Mouse (Mus musculus): ENCODE measurements around the gene Hmcn1. TPM values are rescaled to one million over a fixed set of nuclear protein-coding genes. Genes with fewer than 3 reads are reported as not detected.
A peak's percentile ranks its signal among the peaks of the same experiment; 100 is the strongest.

Gene Hmcn1
- polyA plus RNA-seq, 1 experiment from 2014 or later: 13.5 TPM

DNA sequence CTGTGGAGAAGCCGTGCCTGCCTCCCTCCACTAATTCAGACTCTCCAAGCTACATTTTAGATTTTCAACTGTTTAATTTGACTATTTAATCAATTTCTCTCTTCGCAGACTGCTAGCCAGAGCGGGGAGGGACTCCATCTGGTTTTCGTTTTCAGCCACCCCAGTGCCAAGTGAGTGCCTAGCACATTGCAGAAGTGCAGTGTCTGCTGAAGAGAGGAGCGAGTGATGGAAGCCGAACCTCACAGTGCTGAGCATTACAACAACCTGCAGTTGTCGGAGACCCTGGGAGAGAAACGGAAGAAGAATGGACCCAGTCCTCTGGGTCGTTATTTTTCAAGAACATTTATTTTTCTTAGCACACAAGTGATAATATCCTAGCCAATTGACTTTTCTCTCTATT is 59.6 kb downstream of the Hmcn1 start:
- H3K27me3 ChIP-seq (ENCODE audit: control insufficient read depth, insufficient read depth, low read length): no peaks in the 10 kb centered on the region
- H3K36me3 ChIP-seq (ENCODE audit: control insufficient read depth, insufficient read depth, low read length): no peaks in the 10 kb centered on the region
- H3K9me3 ChIP-seq (ENCODE audit: control insufficient read depth, low read length): no peaks in the 10 kb centered on the region
- no peak overlapping the region for H3K4me2 ChIP-seq (replicated peaks; ENCODE audit: low read depth, low read length)
- 68% methylated on average over 9 of the region's 9 CpGs for WGBS
- no peak overlapping the region for H3K9ac ChIP-seq (ENCODE audit: low read depth, low read length)
- H3K27ac ChIP-seq (ENCODE audit: low read depth, low read length): no peak overlapping the region
- DNase-seq (ENCODE audit: low spot score) (peak; percentile 19), ATAC-seq (ENCODE audit: low FRiP score) (no peak)
- no peaks in the 10 kb centered on the region for H3K4me1 ChIP-seq (replicated peaks; ENCODE audit: control insufficient read depth, insufficient read depth, low read length)
- no peak overlapping the region for H3K4me3 ChIP-seq (ENCODE audit: low read depth, low read length)

DNA sequence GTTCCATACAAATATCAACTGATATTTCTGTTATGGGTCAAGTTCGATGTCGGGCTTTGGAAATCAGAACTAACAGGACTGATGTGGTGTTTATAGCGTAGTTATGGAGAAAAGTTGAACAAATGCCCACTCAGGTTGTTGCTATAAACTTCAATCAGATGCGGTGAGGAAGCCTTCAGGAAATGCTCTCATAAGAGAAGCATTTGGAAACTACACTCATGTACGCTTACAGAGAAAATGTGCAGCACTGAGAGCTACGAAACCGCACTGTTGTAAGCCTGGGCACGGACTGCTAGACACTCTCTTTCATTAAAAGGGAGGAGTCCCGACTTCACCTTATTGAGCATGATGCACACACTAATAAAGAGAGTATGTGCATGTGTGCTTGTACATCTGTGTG is 72.4 kb downstream of the Hmcn1 start:
- Histone ChIP-seq H3K27ac (ENCODE audit: low read depth, low read length) (no peak overlapping the region), H3K36me3 (ENCODE audit: control insufficient read depth, insufficient read depth, low read length) (no peaks in the 10 kb centered on the region), H3K27me3 (ENCODE audit: control insufficient read depth, insufficient read depth, low read length) (no peaks in the 10 kb centered on the region), H3K4me3 (ENCODE audit: low read depth, low read length) (no peak overlapping the region), H3K4me2 (replicated peaks; ENCODE audit: low read depth, low read length) (no peak overlapping the region), H3K9me3 (ENCODE audit: control insufficient read depth, low read length) (no peaks in the 10 kb centered on the region), H3K9ac (ENCODE audit: low read depth, low read length) (no peak overlapping the region), H3K4me1 (replicated peaks; ENCODE audit: control insufficient read depth, insufficient read depth, low read length) (no peaks in the 10 kb centered on the region)
- no peak for ATAC-seq (ENCODE audit: low FRiP score)
- 88% methylated on average over 9 of the region's 9 CpGs for WGBS
- DNase-seq (ENCODE audit: low spot score): no peak

DNA sequence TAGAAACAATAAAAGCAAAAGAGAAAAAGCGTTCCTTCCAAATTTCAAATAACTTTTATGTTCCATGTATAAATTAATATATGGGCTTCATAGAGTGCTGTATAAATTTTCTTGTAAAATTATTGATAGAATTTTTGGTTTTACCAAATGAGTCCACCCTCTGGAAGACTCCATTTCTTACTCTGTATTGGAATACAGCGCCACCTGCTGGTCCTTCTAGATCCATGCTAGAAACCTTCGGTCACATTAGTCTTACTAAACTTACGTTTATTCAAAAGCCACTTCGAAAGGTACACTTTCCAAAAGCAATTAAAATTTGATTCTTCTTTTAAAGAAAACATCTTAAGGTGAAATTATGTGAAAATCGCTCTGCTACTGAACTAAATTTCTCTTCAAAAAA is 73.0 kb downstream of the Hmcn1 start:
- no peaks in the 10 kb centered on the region for H3K27me3 ChIP-seq (ENCODE audit: control insufficient read depth, insufficient read depth, low read length)
- ATAC-seq (ENCODE audit: low FRiP score) (no peak), DNase-seq (ENCODE audit: low spot score) (peak; percentile 73)
- H3K36me3 ChIP-seq (ENCODE audit: control insufficient read depth, insufficient read depth, low read length): no peaks in the 10 kb centered on the region
- H3K9me3 ChIP-seq (ENCODE audit: control insufficient read depth, low read length): no peaks in the 10 kb centered on the region
- no peaks in the 10 kb centered on the region for H3K4me1 ChIP-seq (replicated peaks; ENCODE audit: control insufficient read depth, insufficient read depth, low read length)
- H3K27ac ChIP-seq (ENCODE audit: low read depth, low read length): no peak overlapping the region
- H3K4me3 ChIP-seq (ENCODE audit: low read depth, low read length): no peak overlapping the region
- no peak overlapping the region for H3K9ac ChIP-seq (ENCODE audit: low read depth, low read length)
- no peak overlapping the region for H3K4me2 ChIP-seq (replicated peaks; ENCODE audit: low read depth, low read length)
- WGBS: 53% methylated on average over 6 of the region's 6 CpGs

DNA sequence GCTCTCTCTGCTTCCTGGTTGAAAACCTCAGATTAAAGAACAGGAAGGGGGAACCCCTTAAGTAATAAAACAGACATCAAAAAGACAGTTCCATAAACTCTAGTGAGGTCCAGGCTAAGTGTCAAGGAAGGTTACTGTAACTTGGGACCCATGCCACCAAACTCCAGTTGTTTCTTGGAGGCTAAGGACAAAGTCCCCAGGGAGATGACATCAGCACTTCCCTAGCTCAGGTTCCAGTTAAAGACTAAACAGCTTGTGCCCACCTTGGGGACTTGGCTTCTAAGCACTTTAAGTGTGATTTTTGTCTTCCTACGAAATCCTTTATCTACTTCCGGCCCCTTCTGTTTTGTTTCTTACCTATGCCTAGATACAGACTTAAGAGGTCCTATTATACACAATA is 78.3 kb downstream of the Hmcn1 start:
- no peak overlapping the region for H3K27ac ChIP-seq (ENCODE audit: low read depth, low read length)
- no peaks in the 10 kb centered on the region for H3K4me1 ChIP-seq (replicated peaks; ENCODE audit: control insufficient read depth, insufficient read depth, low read length)
- H3K4me3 ChIP-seq (ENCODE audit: low read depth, low read length): no peak overlapping the region
- H3K9me3 ChIP-seq (ENCODE audit: control insufficient read depth, low read length): no peaks in the 10 kb centered on the region
- DNase-seq (ENCODE audit: low spot score) (no peak), ATAC-seq (ENCODE audit: low FRiP score) (no peak)
- no peak overlapping the region for H3K4me2 ChIP-seq (replicated peaks; ENCODE audit: low read depth, low read length)
- 81% methylated on average over 2 of the region's 2 CpGs for WGBS
- no peaks in the 10 kb centered on the region for H3K36me3 ChIP-seq (ENCODE audit: control insufficient read depth, insufficient read depth, low read length)
- no peaks in the 10 kb centered on the region for H3K27me3 ChIP-seq (ENCODE audit: control insufficient read depth, insufficient read depth, low read length)
- H3K9ac ChIP-seq (ENCODE audit: low read depth, low read length): no peak overlapping the region

DNA sequence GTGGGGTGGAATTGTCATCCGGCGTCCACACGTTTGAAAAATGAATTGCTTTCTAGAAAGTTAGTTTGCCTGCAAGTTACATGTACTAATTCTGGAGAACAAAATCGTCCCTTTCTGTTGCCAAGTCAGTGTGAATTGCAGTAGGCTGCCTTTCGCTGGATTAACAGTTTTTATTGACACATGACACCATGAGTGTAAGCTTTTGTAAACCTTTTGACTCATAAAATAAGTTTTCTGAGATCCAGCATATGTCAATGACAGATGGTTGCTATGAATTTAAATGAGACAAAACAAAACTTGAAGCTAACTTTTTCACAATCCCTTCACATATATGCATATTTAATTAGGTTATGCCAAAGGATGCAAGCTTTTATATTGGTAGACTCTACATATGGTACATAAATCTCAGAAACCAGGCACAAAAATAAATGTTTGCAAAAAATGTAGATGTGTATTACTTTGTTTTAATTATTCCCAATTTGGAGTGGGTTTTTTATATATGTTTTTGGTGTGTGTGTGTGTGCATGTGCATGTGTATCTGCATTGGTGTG is 79.6 kb downstream of the Hmcn1 start:
- H3K9ac ChIP-seq (ENCODE audit: low read depth, low read length): no peak overlapping the region
- H3K4me3 ChIP-seq (ENCODE audit: low read depth, low read length): no peak overlapping the region
- no peaks in the 10 kb centered on the region for H3K4me1 ChIP-seq (replicated peaks; ENCODE audit: control insufficient read depth, insufficient read depth, low read length)
- ATAC-seq (ENCODE audit: low FRiP score) (no peak), DNase-seq (ENCODE audit: low spot score) (no peak)
- no peaks in the 10 kb centered on the region for H3K9me3 ChIP-seq (ENCODE audit: control insufficient read depth, low read length)
- no peaks in the 10 kb centered on the region for H3K27me3 ChIP-seq (ENCODE audit: control insufficient read depth, insufficient read depth, low read length)
- no peak overlapping the region for H3K27ac ChIP-seq (ENCODE audit: low read depth, low read length)
- WGBS: 82% methylated on average over 5 of the region's 5 CpGs
- H3K4me2 ChIP-seq (replicated peaks; ENCODE audit: low read depth, low read length): no peak overlapping the region
- H3K36me3 ChIP-seq (ENCODE audit: control insufficient read depth, insufficient read depth, low read length): no peaks in the 10 kb centered on the region

DNA sequence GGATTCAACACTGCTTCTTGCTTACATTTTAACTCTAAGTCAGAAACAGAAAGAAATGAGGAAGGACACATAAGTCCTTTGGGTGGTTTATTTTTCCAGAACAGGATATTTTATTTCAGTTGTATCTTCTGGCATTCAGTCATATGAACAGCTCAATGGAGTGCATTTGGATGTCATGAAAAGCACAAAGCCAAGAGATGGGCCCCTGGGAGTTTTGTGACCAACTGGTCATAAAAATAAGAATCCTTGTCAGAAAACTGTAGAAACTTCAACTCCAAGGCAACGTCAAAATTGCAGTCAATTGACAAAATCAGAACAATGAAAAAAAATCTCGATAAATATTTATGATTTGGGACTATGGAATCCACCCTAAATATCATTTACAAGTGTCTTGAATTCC is 83.6 kb downstream of the Hmcn1 start:
- no peak overlapping the region for H3K9ac ChIP-seq (ENCODE audit: low read depth, low read length)
- no peak overlapping the region for H3K4me2 ChIP-seq (replicated peaks; ENCODE audit: low read depth, low read length)
- no peak overlapping the region for H3K4me3 ChIP-seq (ENCODE audit: low read depth, low read length)
- no peaks in the 10 kb centered on the region for H3K27me3 ChIP-seq (ENCODE audit: control insufficient read depth, insufficient read depth, low read length)
- DNase-seq (ENCODE audit: low spot score) (no peak), ATAC-seq (ENCODE audit: low FRiP score) (no peak)
- 92% methylated on average over 2 of the region's 2 CpGs for WGBS
- no peak overlapping the region for H3K27ac ChIP-seq (ENCODE audit: low read depth, low read length)
- H3K36me3 ChIP-seq (ENCODE audit: control insufficient read depth, insufficient read depth, low read length): no peaks in the 10 kb centered on the region
- H3K9me3 ChIP-seq (ENCODE audit: control insufficient read depth, low read length): no peaks in the 10 kb centered on the region
- no peaks in the 10 kb centered on the region for H3K4me1 ChIP-seq (replicated peaks; ENCODE audit: control insufficient read depth, insufficient read depth, low read length)

DNA sequence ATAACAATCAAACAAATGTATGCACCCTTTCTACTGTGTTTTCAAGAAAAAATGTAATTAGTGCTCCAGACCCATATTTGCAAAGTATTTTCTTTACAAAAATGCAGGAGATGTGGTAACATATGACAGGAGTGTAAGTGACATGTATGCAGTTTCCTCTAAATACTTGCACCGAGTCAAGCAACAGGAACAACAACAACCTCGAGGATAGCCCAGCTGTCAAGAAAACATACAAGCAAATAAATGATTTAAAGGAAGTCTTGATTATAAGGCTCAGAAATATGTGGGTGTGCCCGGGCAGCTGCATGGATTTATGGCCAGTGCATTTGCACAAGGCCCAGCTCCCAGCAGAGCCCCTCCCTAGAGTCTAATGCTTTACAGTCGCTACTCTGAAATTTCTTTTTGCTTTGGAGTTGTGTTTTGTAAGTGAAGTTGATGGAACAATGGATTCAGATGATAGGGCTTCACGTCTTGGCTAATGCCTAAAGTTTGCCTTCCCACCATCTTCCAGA is 99.5 kb downstream of the Hmcn1 start:
- H3K9me3 ChIP-seq (ENCODE audit: control insufficient read depth, low read length): no peaks in the 10 kb centered on the region
- no peaks in the 10 kb centered on the region for H3K27me3 ChIP-seq (ENCODE audit: control insufficient read depth, insufficient read depth, low read length)
- H3K4me3 ChIP-seq (ENCODE audit: low read depth, low read length): no peak overlapping the region
- no peaks in the 10 kb centered on the region for H3K4me1 ChIP-seq (replicated peaks; ENCODE audit: control insufficient read depth, insufficient read depth, low read length)
- no peak overlapping the region for H3K4me2 ChIP-seq (replicated peaks; ENCODE audit: low read depth, low read length)
- H3K27ac ChIP-seq (ENCODE audit: low read depth, low read length): no peak overlapping the region
- no peak for DNase-seq (ENCODE audit: low spot score)
- no peak for ATAC-seq (ENCODE audit: low FRiP score)
- no peak overlapping the region for H3K9ac ChIP-seq (ENCODE audit: low read depth, low read length)
- H3K36me3 ChIP-seq (ENCODE audit: control insufficient read depth, insufficient read depth, low read length): no peaks in the 10 kb centered on the region
- 88% methylated on average over 5 of the region's 5 CpGs for WGBS

DNA sequence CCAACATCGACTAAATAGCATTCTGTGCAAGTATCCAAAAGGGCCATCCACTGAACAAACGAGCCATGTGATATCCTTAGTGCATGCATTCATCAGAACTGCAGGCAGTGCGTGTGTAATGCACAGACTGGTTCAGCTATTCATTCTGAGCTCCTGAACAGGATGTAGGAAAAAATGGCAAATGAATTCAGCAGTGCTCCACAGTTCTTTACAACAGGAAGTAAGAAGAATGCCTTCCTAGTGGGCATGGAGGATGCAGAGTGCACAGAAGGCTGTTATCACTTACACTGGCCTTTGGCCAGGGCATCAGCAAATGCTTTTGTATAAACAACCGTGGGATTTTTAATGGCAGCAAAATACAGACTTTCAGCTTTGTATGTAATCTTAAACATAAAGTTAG is 103.2 kb downstream of the Hmcn1 start:
- Histone ChIP-seq H3K9ac (ENCODE audit: low read depth, low read length) (no peak overlapping the region), H3K4me1 (replicated peaks; ENCODE audit: control insufficient read depth, insufficient read depth, low read length) (no peaks in the 10 kb centered on the region), H3K4me2 (replicated peaks; ENCODE audit: low read depth, low read length) (no peak overlapping the region), H3K27ac (ENCODE audit: low read depth, low read length) (no peak overlapping the region), H3K9me3 (ENCODE audit: control insufficient read depth, low read length) (no peaks in the 10 kb centered on the region), H3K27me3 (ENCODE audit: control insufficient read depth, insufficient read depth, low read length) (no peaks in the 10 kb centered on the region), H3K36me3 (ENCODE audit: control insufficient read depth, insufficient read depth, low read length) (no peaks in the 10 kb centered on the region), H3K4me3 (ENCODE audit: low read depth, low read length) (no peak overlapping the region)
- DNase-seq (ENCODE audit: low spot score): no peak
- ATAC-seq (ENCODE audit: low FRiP score): no peak
- 84% methylated on average over 4 of the region's 4 CpGs for WGBS

DNA sequence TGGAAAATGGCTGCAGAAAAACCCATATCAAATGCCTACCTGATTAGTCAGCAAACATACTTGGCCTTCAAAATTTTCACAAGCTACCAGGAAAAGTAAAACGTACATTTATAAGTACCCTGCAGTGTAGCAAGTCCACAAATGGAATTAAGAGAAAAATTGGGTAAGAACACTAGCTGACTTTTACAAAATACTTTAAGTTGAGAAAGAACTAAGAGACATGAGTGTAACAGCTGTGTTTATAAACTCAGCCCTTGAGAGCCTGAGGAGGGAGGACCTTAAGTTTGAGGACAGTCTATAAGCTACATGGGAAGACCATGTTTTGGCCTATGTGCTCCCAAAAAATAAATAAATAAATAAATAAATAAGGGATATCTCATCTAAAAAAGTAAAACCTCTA is 107.0 kb downstream of the Hmcn1 start:
- no peaks in the 10 kb centered on the region for H3K9me3 ChIP-seq (ENCODE audit: control insufficient read depth, low read length)
- ATAC-seq (ENCODE audit: low FRiP score): no peak
- WGBS: 84% methylated on average over 1 of the region's 1 CpGs
- no peaks in the 10 kb centered on the region for H3K27me3 ChIP-seq (ENCODE audit: control insufficient read depth, insufficient read depth, low read length)
- H3K4me3 ChIP-seq (ENCODE audit: low read depth, low read length): no peak overlapping the region
- H3K4me2 ChIP-seq (replicated peaks; ENCODE audit: low read depth, low read length): no peak overlapping the region
- DNase-seq (ENCODE audit: low spot score): no peak
- no peaks in the 10 kb centered on the region for H3K36me3 ChIP-seq (ENCODE audit: control insufficient read depth, insufficient read depth, low read length)
- H3K4me1 ChIP-seq (replicated peaks; ENCODE audit: control insufficient read depth, insufficient read depth, low read length): no peaks in the 10 kb centered on the region
- H3K27ac ChIP-seq (ENCODE audit: low read depth, low read length): no peak overlapping the region
- no peak overlapping the region for H3K9ac ChIP-seq (ENCODE audit: low read depth, low read length)
